Mouse (Mus musculus) heart, adult 2 months (tissue): ENCODE data around the gene Skint3.

Experiments
- CTCF ChIP-seq: fragments of 200-600 bp; IDR thresholded peaks from 2 replicates; pipeline ENCODE4 v1.8.1; 2022; ENCODE audit warnings: antibody characterized with exemption, mild to moderate bottlenecking, moderate library complexity
- EP300 ChIP-seq: fragments of 200-500 bp; IDR thresholded peaks from 2 replicates; pipeline ENCODE4 v1.6.1; 2011; ENCODE audit warnings: low read depth, low read length, control low read depth; ENCODE audit not compliant: insufficient read depth
- POLR2A ChIP-seq: fragments of 200-500 bp; IDR thresholded peaks from 2 replicates; pipeline ENCODE4 v1.6.1; 2011; ENCODE audit warnings: mild to moderate bottlenecking, low read depth, low read length, control low read depth; ENCODE audit not compliant: insufficient read depth

DNA sequence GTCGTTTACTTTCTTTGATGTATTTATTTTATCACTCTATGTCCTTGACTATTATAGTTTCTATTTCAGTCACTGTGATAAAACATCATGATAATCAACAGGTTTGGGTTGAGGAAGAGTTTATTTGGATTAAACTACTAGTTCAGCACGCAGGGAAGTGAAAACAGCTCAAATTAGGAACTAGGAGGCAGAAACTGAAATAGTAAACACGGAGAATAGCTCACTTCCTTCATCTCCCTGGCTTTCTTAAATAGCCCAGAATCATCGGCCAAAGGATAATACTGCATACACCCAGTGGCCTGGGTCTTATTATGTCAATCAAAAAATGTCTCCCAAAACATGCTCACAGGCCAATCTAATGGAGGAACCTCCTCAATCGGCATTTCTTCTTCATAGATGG, 24.0 kb downstream of the Skint3 start:
- TF ChIP-seq CTCF (no peak), EP300 (no peak), POLR2A (no peak)
